Mouse (Mus musculus): ENCODE measurements around the gene Tchh.

- TF ChIP-seq CTCF (IDR thresholded peaks at IDR 0.05; ENCODE audit: low read depth, low read length) (no peak), POLR2A (IDR thresholded peaks at IDR 0.05; ENCODE audit: extremely low read depth, insufficient read depth, low read length) (no peak)
Observed at GRCm38 (mm10) chr3:93446128-93446755, 4.1 kb downstream of the Tchh start.

Measured in liver, adult 2 months (tissue).